ENCODE assay signal across 10 mouse cellular contexts in genomic region chr7:134170180-134170910, GRCm38 (mm10).
"Had no signal": no experiment of that assay in that cellular context is flagged by ENCODE, and none has a peak within 500 bp of the region (broad histone marks: within the 10 kb centered on the region; RNA-seq: fewer than 3 reads in every experiment).

No protein-coding gene starts in this region.

- H3K27ac ChIP-seq: limb, embryonic 12.5 days; lung, embryonic 15.5 days; midbrain, embryonic 13.5 days; neural tube, embryonic 15.5 days; stomach, postnatal 0 days had no signal

- H3K4me1 ChIP-seq: limb, embryonic 12.5 days; midbrain, embryonic 13.5 days; neural tube, embryonic 15.5 days had no signal

- H3K4me2 ChIP-seq: limb, embryonic 12.5 days; lung, embryonic 15.5 days; midbrain, embryonic 13.5 days; neural tube, embryonic 15.5 days had no signal

- H3K36me3 ChIP-seq: limb, embryonic 12.5 days; lung, embryonic 15.5 days; midbrain, embryonic 13.5 days; neural tube, embryonic 15.5 days had no signal

- H3K9me3 ChIP-seq: limb, embryonic 12.5 days; lung, embryonic 15.5 days; midbrain, embryonic 13.5 days; neural tube, embryonic 15.5 days had no signal

- H3K9ac ChIP-seq: limb, embryonic 12.5 days; lung, embryonic 15.5 days; midbrain, embryonic 13.5 days; neural tube, embryonic 15.5 days had no signal

- DNase-seq: kidney, adult 2 months; kidney, postnatal 25 days; liver; lung, postnatal 14 days; thymus, postnatal 4 days had no signal

- ATAC-seq: midbrain, embryonic 13.5 days had no signal

- H3K4me3 ChIP-seq: limb, embryonic 12.5 days; lung, embryonic 15.5 days; midbrain, embryonic 13.5 days; neural tube, embryonic 15.5 days had no signal

- H3K27me3 ChIP-seq: limb, embryonic 12.5 days; lung, embryonic 15.5 days; midbrain, embryonic 13.5 days; neural tube, embryonic 15.5 days had no signal
